Mouse (Mus musculus) left cerebral cortex, adult 18-20 months (tissue): ENCODE results near the gene Decr2. TPM values are rescaled to one million over a fixed set of nuclear protein-coding genes. Genes with fewer than 3 reads are reported as not detected.
"Not testable (repeated sequence)": the region's sequence is repeated elsewhere in the genome, so short reads cannot be mapped to it uniquely, and the experiment has no call there.

Experiments used
- DNase-seq, 2 experiments: peaks; one replicate each; pipeline ENCODE4 v3.0.0; 2021 to 2022; ENCODE audit warnings: low spot score in 2 of 2, mixed read lengths in 1 of 2
- total RNA-seq, 2 experiments: library from RNA; stranded (reverse); gene quantifications; 2 replicates each; pipeline ENCODE4 v1.2.3; 2021

Decr2 gene
- total RNA-seq, 2 experiments from 2014 or later, result 29.9 to 35.5 TPM

DNA sequence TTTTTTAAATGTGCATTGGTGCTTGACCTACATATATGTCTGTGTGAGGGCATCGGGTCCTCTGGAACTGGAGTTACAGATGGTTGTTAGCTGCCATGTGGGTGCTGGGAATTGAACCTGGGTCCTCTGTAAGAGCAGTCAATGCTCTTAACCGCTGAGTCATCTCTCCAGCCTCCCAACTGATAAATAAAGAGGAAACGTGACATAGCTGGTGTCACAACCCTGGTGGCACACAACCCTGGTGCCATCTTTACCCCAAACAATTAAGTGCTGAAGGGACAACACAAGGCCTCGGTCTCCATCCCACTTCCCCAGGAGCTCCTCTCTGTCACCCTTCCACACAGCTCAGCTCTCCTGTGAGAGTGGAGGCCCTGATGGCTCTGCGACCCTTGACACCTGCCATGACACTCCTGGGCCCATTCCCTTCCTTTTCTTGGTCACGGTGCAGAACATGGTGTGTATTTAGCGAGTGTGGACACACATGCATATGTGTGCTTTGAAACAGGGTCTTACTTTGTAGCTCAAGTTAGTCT lies 23.6 kb downstream of the Decr2 start:
- no peak for DNase-seq

DNA sequence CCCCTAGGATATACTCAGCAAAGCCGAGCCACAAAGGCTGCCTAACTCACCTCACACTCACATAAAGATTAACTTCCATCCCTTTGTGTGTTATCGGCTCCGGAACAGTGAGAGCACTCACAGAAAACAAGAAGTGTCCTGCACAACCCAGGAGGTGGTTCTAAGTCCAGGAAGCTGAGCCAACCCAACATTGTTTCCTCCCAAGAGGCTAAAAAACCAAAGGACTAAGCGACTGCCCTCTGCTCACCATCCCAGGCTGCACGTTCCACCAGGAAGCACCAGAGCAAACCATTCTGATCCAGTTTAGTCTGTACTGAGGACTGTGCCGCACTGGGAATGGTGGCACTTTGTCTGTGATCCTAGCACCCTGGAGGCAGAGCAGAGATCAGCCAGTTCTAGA lies 25.2 kb downstream of the Decr2 start:
- DNase-seq, result no peak

DNA sequence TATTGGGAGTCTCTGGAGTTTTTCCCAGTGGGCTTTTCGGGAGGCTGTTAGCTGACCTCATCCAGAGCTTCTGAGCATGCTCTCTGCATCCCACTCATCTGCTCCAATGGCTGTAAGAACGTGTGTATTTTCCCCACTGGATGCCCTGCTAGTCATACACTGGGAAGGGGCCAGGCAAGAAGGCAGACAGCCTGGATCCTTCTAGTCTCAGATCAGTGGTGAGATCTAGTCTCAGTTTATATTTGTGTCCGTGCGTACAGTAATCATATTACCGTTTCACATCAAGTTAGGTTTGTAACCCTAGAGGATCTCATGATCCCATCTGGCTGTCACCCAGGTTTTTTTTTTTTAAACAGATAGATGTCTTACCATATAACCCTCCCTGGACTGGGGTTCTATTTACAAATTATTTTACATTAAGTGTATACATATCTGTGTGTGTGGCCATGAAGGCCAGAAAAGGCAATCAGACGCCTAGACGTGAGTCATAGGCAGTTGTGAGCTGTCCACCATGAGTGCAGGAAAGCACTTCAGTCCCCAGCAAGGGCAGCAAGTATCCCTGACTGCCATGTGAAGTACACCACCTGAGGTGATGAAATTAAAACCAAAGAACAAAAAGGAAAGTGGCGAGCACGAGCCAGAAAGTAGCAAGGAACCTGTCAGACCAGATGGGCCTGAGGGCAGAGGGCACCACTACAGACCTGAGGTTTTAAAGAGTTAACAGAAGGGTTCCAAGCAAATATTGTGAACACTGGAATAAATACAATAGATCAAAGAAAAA lies 32.2 kb downstream of the Decr2 start:
- DNase-seq, result no peak

DNA sequence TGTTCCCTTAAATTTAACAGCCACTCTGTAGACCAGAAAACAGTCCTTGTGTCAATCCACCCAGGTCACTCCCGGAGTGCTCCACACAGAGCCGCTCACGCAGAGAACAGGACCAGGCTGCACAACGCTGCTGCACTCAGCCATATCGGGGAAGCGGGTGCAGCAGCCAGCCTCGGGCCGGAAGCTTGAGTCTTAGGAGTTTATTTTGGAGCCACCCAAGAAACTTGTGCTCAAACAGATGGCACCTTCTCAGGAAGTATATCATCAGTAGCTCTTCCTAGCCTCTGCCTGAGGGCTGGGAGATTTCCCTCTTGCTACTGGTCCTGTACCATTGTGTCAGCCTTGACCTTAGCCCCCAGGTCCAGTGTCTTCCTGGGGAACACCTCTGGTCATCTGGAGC lies 32.9 kb downstream of the Decr2 start:
- peak; percentile 42 to 45 for DNase-seq

DNA sequence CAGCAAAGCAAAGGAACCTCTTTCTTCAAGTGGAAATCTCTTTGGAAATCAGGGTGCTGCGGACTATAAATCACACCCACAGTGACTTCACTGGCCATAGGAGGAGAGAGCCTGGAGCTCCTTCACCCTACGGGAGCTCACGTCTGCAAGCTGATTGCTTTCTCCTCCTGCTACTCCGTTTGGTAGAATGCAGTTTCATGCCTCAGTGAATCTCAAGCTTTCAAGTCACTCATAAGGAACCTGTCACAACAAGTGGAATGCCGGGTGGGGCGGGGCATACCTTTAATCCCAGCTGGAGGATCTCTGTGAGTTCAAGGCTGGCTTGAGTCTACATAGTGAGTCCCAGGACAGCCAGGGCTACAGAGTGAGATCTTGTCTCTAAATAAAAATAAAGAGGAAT lies 35.0 kb downstream of the Decr2 start:
- no peak for DNase-seq

DNA sequence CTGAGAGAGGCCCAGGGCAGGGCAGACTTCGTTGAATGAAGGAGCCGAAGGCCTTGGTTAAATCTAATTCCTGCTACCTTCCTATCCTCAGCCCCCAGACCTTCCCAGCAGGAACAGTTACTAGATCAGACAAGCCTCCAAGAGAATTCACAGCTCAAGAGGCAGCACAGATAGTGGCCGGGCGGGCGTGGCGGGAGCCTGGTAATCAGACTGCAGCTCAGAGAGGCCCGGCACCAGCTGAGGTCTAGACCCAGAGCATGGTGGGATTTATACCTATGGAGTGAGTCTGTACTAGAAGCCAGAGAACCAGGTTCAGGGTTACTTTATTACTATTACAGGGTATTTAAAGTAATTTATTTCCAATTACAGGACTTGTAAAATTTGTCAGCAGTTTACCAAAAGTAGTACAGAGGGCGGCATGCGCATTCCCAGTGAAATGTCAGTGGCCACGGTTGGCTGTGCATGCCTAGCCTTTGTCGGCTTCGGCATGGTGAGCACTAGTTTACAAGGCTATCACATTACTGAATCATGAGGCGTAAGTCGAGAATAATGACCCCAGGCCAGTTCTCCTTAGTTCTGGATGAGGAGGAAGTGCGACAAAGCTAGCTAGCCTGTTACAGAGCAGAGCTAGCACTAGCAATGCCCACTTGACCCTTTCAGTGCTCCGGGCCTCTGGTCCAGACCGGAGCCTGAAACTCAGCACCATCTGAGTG lies 35.8 kb downstream of the Decr2 start:
- DNase-seq, result no peak

DNA sequence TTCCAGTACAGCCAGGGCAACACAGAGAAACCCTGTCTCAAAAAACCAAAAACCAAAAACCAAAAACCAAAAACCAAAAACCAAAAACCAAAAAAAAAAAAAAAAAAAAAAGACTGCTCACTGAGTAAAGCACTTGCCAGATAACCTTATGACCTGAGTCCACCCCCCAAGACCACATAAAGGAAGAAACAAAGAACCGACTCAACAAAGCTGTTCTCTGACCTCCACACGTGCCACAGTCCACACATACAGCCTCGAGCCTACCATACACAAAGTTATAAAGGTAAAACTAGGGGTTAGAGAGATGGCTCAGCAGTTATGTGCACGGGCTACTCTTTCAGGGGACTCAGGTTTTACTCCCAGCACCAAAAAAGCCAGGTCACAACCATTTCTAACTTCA lies 37.4 kb downstream of the Decr2 start:
- no peak for DNase-seq

DNA sequence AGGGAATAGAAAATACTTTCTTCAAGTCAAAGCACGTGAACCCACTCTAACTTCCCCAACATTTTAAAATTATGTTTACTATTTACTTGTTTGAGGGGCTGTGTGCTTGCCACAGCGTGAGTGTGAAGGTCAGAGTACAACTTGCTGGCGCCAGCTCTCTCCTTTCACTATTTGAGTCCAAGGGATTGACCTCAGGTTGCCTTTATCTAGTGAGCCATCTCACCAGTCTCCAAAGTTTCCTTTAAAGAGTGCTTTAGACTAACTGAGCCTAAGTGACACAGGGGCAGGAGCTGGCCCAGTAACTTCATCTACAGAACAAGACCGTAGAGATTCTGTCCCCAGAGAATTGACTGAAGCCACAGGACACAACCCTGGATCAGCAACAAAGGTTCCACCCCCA lies 38.1 kb downstream of the Decr2 start:
- no peak for DNase-seq

DNA sequence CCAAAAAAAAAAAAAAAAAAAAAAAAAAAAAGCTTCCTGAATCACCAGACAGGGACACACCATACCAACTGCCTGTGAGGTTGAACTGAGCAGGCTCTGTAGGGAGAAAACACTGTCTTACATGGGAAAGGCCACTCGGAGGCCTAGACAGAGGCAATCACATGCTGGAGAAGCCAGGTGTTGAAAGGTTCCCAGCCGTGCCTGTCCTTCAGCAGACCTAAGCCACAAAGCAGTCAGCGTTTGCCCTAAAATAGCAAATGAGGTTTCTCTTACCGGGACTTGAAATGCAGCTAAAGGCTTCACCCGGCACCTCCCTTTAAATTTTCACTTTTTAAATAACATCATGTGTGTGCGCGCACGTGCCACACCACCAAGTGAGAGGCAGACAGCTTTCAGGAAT lies 42.0 kb downstream of the Decr2 start:
- DNase-seq, result no peak

DNA sequence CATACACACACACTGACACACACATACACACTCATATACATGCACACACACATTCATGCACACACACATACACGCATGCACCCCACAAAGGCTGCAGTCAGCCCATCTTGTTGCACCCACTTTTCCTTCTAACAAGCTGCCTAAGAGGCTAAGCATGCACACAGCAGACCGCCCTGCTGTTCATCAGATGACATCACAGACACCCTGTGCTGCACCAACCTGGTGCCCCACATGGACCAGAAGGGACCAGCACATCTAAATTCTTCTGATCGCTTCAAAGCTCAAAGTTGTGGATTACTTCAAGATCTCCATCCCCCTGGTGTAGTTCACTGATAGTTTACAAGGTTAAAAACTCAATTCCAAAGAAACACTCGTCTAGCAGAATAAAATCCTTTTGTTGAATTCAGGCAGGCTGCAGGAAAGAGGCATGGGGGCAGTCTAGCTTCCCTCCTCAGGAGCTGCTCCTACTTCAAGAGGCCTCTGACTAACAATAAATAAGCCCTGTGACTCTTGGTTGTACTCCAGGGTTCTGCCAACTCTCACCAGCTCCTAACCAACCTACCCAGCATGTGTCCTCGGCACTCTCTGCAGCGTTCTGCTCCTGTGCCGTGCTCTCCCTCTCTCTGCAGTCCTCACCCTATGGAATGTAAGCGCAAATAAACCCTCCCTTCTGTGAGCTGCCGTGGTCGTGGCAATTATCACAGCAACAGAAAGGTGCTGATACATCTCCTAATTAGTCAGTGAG lies 43.7 kb downstream of the Decr2 start:
- no peak for DNase-seq

DNA sequence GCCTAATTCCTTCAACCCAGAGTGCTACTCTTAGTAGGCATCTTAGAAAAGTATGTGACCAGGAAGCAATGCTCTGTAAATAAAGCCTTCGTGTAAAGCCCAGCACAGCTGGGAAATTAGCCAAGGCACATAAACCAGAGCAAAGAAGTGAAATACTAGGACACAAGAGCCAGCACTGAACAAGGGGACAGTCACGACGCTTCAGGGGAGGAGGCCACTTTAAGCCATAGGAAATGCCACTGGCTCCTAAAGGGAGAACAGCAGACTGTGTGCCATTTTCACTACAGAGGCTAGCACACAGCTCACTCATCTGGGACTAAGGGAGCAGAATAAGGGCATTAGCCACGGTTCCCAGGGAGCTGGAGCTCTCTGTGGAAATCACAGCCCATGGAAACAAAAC lies 44.9 kb downstream of the Decr2 start:
- no peak for DNase-seq

DNA sequence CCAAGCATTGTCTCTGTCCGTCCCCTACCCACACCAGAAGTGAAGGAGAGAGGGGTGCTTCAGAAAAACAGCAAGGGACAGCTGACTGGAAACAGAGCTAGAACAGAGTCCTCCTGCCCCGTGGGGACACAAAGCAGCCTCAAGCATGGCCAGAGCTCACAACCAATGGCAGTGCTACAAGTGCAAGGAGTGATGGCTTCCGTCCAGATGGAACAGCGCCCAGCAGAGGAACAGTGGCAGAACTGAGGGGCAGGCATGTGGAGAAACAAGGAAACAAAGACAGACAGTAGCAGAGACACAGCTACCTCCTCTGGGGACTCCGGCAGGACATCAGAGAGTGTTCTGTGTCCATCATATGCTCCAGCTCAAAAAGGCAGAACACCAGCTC lies 46.9 kb downstream of the Decr2 start:
- DNase-seq, result peak; percentile 64 to 75

DNA sequence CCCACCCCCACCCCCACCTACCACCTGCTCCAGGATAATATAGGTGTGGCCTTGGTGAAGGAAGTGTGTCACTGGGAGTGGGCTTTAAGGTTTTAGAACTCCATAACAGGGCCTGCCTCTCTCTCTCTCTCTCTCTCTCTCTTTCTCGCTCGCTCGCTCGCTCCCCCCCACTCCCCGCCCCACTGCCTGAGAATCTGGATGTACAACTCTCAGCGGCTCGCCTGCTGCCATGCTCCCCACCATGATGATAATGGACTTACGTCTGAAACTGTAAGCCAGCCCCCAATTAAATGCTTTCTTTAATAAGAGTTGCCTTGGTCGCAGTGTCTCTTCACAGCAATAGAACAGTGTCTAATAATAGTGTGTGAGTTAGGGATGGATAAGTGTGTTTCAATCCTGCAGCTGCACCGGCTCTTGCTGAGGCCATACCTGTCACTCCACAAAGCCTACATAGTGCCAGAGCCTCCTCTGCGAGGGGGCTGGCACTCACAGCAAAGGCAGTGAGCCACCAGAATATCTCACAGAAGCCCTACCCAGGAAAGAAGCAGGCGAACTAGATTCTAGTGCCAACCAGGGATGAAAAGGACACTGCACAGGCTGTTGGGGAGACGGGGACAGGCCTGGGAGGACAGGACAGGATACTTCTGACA lies 47.4 kb downstream of the Decr2 start:
- peak in 1 of 2 experiments; percentile 32 for DNase-seq

DNA sequence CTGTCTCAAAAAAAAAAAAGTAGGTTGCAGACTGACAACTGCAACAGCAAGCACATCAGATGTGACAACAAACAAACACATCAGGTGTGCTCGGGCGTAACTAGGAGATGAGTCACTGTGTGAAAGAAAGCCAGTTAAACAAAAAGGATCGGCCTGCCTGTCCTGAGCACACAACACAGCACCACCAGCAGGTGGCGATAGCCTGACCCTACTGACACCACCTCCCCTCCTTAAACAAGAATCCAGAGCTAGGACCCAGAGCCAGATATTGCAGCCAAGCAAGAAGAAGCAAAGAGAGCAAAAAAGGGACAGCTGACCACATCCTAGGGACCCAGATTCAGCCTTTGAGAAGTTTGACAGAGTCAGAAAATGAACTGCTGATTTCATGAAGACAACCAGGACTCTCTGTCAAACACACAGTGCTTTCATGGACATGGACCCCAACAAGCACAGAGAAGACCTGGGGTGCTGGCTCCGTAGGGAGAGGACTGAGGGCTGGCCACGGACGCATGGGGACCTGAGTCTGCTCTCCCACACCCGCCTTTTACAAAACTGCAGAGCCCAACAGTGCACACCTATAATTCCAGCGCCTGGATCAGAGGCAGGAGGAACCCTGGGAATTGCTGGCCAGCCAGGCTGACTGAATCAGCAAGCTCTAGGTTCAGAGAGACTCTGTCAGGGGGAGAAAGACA lies 48.9 kb downstream of the Decr2 start:
- peak; percentile 32 to 41 for DNase-seq

DNA sequence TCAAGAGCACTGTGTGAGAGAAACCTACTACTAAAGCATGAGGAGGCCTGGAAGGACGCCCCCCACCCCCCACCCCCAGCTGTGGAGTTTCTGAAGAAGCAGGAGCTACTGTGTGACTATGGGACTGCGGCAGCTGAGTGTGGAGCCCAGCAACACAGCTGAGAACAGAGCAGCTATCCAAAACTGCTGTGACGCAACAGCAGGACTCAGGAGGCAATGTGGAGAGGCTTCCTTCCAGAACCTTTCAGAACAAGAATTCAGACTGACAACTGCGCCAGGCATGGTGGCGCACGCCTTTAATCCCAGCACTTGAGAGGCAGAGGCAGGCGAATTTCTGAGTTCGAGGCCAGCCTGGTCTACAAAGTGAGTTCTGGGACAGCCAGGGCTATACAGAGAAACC lies 49.4 kb downstream of the Decr2 start:
- not testable (repeated sequence) for DNase-seq

DNA sequence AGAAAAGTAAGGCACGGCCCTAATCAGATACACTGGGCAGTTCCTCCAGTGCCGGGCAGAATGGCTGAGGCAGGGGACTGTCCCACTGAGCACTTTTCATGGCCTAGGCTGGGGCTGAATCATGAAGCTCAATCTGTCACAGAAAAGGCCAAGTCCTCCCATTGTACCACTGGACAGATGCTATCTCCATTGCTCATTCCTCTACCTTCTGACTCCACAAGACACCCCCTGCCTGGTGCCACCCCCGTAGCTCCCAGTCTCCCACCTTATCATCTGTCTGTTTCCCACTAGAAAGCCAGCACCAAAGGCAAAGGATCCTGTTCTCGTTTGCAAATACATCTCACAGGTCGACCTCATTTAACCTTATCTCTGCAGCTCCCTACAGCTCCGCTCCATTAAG lies 58.1 kb downstream of the Decr2 start:
- no peak for DNase-seq

DNA sequence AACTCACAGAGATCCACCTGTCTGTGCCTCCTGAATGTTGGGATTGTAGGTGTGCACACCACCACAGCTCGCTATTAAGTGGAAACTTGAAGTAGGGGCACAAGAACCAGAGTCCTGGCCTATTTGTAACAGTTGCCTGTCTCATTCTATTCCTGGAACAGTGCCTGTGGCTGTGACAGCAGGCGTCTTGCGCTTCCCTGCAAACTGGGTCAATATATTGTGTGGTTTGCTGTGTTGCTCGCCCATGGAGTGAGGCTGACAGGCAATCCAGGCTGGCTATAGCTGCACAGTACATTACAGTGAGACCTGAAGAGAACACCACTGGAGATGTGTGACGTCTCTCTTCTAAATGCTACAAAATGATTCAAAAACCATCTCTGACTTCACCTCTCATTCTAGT lies 58.6 kb downstream of the Decr2 start:
- DNase-seq, result peak in 1 of 2 experiments; percentile 47
